Mouse (Mus musculus): ENCODE data around the gene Gm21818. TPM values are rescaled to one million over a fixed set of nuclear protein-coding genes. Genes with fewer than 3 reads are reported as not detected.

Gene Gm21818
- polyA plus RNA-seq (2012; rRNA removed): not detected in 2 replicates

DNA sequence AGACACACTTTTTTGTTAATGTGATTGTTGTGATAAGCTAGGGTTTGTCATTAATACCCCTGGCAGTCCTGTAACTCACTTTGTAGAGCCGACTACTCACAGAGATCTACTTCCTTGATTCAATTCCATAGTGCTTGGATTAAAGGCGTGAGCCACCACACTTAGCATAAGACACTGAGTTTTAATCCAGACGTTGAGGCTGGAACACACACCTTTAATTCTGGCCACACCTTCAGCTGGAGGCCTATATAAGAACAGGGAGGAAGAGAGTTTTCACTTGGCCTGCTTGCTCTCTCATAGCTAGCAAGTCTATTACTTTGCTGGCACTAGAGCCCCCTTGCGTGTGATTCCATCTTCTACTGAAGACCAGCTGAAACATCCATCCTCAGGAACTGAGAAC is at the start of gene Gm21818:
Gene Gm21818, plus strand, starts transcription at position 301 of the 400 bp plus-strand sequence.

DNA sequence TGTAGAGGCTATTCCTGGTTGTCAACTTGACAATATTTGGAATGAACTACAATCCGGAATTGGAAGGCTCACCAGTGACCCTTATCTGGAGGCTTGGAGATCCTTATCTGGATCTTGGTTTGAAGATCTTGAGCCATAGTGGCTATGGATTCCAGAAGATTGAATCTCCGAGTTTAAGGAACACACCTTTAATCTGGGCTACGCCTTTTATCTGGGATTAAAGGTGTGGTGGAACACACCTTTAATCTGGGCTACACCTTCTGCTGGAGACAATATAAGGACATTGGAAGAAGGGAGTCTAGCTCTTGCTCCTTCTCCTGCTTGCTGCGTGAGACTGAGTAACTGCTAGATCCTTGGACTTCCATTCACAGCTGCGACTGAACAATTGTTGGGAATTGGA is 32.3 kb upstream of the Gm21818 start, which contains the start of gene Gm20767:
Gene Gm20767, plus strand, starts transcription at position 301 of the 400 bp plus-strand sequence.

DNA sequence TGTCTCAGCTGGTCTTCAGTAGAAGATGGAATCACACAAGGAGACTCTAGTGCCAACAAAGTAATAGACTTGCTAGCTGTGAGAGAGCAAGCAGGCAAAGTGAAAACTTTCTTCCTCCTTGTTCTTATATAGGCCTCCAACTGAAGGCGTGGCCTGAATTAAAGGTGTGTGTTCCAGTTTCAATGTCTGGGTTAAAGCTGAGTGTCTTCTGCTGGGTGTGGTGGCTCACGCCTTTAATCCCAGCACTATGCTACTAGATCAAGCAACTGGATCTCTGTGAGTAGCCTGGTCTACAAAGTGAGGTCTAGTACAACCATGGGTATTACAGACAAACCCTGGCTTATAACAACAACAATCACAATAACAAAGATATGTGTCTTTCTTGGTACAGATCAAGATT is 43.6 kb downstream of the Gm21818 start, which contains the start of gene Gm21762:
Gene Gm21762, minus strand, starts transcription at position 101 of the 400 bp plus-strand sequence.

Other genes with a start within 250 kb of the Gm21818 start
- gene Gm21761, start 243.2 kb upstream of the Gm21818 start, polyA plus RNA-seq (2012; rRNA removed): not detected in 2 replicates
- gene B020031M17Rik, start 221.6 kb upstream of the Gm21818 start, polyA plus RNA-seq (2012; rRNA removed): not detected in 2 replicates
- not detected in 2 replicates for gene Gm36079, start 145.4 kb upstream of the Gm21818 start, polyA plus RNA-seq (2012; rRNA removed)
- gene Gm21188, start 120.2 kb upstream of the Gm21818 start, polyA plus RNA-seq (2012; rRNA removed): 1.1 and 2.0 TPM in 2 replicates
- not detected in 2 replicates for gene Gm20767, start 32.2 kb upstream of the Gm21818 start, polyA plus RNA-seq (2012; rRNA removed)
- gene Gm21762, start 43.5 kb downstream of the Gm21818 start, polyA plus RNA-seq (2012; rRNA removed): 0.04 and 0.17 TPM in 2 replicates
- not detected in 2 replicates for gene Gm21731, start 66.7 kb downstream of the Gm21818 start, polyA plus RNA-seq (2012; rRNA removed)
- gene AF067061, start 90.7 kb downstream of the Gm21818 start, polyA plus RNA-seq (2012; rRNA removed): not detected in 2 replicates
- 0.57 and 1.0 TPM in 2 replicates for gene BC147527, start 128.0 kb downstream of the Gm21818 start, polyA plus RNA-seq (2012; rRNA removed)
- gene Tcstv3, start 144.4 kb downstream of the Gm21818 start, polyA plus RNA-seq (2012; rRNA removed): not detected in 2 replicates